Mouse (Mus musculus) C2C12 (cell line): ENCODE measurements around the gene Akap13. TPM values are rescaled to one million over a fixed set of nuclear protein-coding genes. Genes with fewer than 3 reads are reported as not detected.

ENCODE experiments used
- H3K27me3 ChIP-seq: one replicate; pipeline ENCODE4 v1.6.1; 2011; ENCODE audit not compliant: control insufficient read depth, insufficient read depth, insufficient read length
- H3K36me3 ChIP-seq: one replicate; pipeline ENCODE4 v1.6.1; 2011; ENCODE audit not compliant: control insufficient read depth, insufficient read depth
- H3K4me3 ChIP-seq: one replicate; pipeline ENCODE4 v1.5.1; 2011; ENCODE audit warnings: mild to moderate bottlenecking, control low read depth; ENCODE audit not compliant: poor library complexity, insufficient read depth, severe bottlenecking
- H3K79me2 ChIP-seq: one replicate; pipeline ENCODE4 v1.6.1; 2011; ENCODE audit not compliant: control insufficient read depth, insufficient read depth
- H3K79me3 ChIP-seq: one replicate; pipeline ENCODE4 v1.6.1; 2011; ENCODE audit warnings: low read depth, control low read depth
- H3ac ChIP-seq: one replicate; pipeline ENCODE3; 2011; ENCODE audit warnings: low read depth; ENCODE audit not compliant: control insufficient read depth, insufficient read length
- CEBPB ChIP-seq: IDR thresholded peaks from one replicate; pipeline ENCODE4 v1.6.1; 2011; ENCODE audit warnings: low read depth, mild to moderate bottlenecking, control low read depth, moderate library complexity
- CTCF ChIP-seq: IDR thresholded peaks from one replicate; pipeline ENCODE4 v1.5.1; 2011; ENCODE audit not compliant: control insufficient read depth, insufficient read depth, insufficient read length
- FOSL1 ChIP-seq: IDR thresholded peaks from one replicate; pipeline ENCODE4 v1.8.0; 2011; ENCODE audit warnings: mild to moderate bottlenecking, low read length; ENCODE audit not compliant: poor library complexity, insufficient read depth, severe bottlenecking
- MAX ChIP-seq: IDR thresholded peaks from one replicate; pipeline ENCODE4 v1.6.1; 2011; ENCODE audit warnings: mild to moderate bottlenecking, control low read depth
- MYOD1 ChIP-seq: IDR thresholded peaks from one replicate; pipeline ENCODE4 v1.6.1; 2011; ENCODE audit warnings: low read depth; ENCODE audit not compliant: control insufficient read depth, insufficient read length
- MYOG ChIP-seq: IDR thresholded peaks from one replicate; pipeline ENCODE4 v1.6.1; 2011; ENCODE audit not compliant: control insufficient read depth, insufficient read length; ENCODE audit errors: extremely low read depth
- USF1 ChIP-seq: IDR thresholded peaks from one replicate; pipeline ENCODE4 v1.6.1; 2011; ENCODE audit warnings: low read depth, mild to moderate bottlenecking, control low read depth, moderate library complexity
- polyA plus RNA-seq: library from polyadenylated mRNA; unstranded; fragments of >200 nt; fragmentation: generic; extraction: Trizol; gene quantifications from one replicate; pipeline ENCODE4 v1.2.1, GENCODE M21; 2012; ENCODE audit warnings: missing spikeins

Gene Akap13
- polyA plus RNA-seq, 1 experiment: 11.1 TPM

DNA sequence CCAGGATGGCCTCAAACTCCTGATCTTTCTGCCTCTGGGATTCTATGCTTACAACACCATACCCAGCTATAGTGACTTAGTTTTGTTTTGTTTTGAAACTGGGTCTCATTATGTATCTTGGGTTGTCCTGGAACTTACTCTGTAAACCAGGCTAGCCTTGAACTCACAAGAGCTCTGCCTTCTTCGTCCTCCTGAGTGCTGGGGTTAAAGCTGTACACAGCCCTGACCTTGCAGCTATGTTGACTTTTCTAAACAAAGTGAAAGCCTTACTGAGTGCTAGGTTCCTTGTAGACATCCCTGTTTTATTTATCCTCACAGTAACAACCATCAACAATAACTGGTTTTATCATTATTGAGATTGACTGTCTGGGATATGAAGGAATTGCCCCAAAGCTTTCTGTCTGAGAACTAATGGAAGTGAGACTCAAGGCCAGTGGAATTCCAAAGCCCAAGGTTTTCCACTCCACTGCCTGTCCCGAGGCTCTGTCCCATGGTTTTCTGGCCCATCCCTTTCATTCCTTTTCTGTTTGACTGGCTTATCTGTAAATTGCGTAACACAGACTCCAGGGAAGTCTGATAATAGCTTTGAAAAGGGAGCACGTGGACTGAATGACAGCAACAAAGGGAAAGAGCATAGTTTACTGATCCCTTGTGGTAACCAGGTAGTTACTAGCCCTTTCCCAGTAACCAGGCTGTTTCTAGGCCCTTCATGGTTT, 40.0 kb upstream of the Akap13 start:
- H3K79me2 ChIP-seq: no peaks in the 10 kb centered on the region
- no peak overlapping the region for H3K4me3 ChIP-seq
- TF ChIP-seq CEBPB (peak; percentile 74), FOSL1 (no peak), CTCF (no peak), MYOG (no peak), MYOD1 (no peak), MAX (no peak), USF1 (peak; percentile 0)
- H3K36me3 ChIP-seq: no peaks in the 10 kb centered on the region
- H3K79me3 ChIP-seq: no peaks in the 10 kb centered on the region
- H3K27me3 ChIP-seq: no peaks in the 10 kb centered on the region
- H3ac ChIP-seq: no peak overlapping the region

DNA sequence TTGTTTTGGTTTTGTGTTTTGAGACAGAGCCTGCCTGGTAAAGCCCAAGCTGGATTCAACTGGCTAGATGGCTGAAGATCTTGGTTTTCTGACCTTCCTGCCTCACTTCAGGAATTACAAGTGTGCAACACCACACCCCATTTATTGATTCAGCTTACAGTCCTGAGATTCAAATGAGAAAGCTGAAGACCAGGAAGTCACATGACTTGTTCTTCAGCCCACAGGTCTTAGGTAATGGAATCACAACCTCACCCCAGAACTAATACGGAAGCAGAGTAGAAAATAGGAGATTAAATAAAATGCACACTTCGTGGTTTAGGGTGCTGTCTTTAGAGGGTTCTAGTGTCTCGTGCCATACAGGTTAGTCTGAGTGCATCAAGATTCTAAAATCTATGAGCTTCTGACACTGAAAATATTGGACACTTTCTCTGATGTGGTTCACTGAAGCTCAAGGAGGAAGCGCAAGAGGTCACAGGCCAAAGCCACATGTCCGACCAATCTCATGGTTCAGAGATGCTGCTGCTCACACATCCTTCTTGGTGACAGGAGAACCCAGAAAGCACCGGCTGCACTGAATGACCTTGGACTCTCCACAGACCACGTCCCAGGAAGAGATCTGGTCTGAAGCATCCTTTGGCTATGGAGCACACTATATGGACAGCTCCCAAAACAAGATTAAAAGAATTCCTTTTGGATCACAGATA, 39.3 kb upstream of the Akap13 start:
- no peak overlapping the region for H3K4me3 ChIP-seq
- H3K79me2 ChIP-seq: no peaks in the 10 kb centered on the region
- TF ChIP-seq CTCF (no peak), MYOD1 (no peak)

DNA sequence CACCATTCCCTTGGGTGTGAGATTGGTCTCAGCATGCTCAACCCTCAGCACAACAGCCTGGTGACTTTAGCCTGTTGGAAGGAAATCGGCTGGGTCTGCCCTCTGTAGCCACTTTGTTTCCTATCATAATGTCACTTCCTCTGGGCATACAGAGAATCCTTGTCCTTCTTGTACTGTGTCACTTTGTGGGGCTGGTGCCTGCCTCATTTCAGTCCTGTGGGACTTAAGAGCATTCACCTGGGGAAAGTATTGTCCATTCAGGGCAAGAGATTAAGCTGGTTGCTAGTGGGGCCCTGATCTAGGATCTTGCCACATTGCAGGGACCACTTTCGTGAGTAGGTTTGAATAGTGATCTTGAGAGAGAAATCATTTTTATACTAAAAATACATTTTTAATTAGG, 34.4 kb upstream of the Akap13 start:
- Histone ChIP-seq H3K79me3 (no peaks in the 10 kb centered on the region), H3K79me2 (no peaks in the 10 kb centered on the region), H3K27me3 (no peaks in the 10 kb centered on the region), H3K36me3 (no peaks in the 10 kb centered on the region), H3ac (no peak overlapping the region), H3K4me3 (no peak overlapping the region)
- TF ChIP-seq MYOG (no peak), USF1 (no peak), CTCF (no peak), MAX (no peak), MYOD1 (no peak), CEBPB (no peak), FOSL1 (no peak)

More for the DNA sequence above, 39.3 kb upstream of the Akap13 start:
- Histone ChIP-seq H3ac (no peak overlapping the region), H3K27me3 (no peaks in the 10 kb centered on the region), H3K36me3 (no peaks in the 10 kb centered on the region), H3K79me3 (no peaks in the 10 kb centered on the region)

DNA sequence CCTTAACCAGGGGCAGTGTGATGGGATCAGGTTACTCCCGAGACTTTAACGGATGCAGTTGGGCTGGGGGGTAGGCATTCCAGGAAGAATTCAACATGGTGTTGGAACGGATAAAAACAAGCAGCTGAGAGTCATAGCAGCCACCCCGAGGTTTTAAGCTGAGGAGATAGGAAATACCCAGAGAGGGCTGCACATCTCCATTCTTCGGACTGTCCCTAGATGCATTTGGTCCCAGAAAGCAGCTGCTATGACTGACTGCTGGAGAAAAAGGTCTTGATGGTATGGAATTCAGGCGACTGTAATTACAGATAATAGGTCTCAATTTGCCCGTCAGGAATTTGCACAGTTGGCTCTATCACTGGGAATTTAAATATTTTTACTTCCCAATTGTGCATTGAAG, 31.2 kb upstream of the Akap13 start:
- Histone ChIP-seq H3K79me2 (no peaks in the 10 kb centered on the region), H3ac (no peak overlapping the region), H3K79me3 (no peaks in the 10 kb centered on the region), H3K27me3 (no peaks in the 10 kb centered on the region), H3K36me3 (no peaks in the 10 kb centered on the region), H3K4me3 (no peak overlapping the region)
- TF ChIP-seq CEBPB: no peak
- no peak for TF ChIP-seq MYOG
- TF ChIP-seq FOSL1: no peak
- no peak for TF ChIP-seq CTCF
- TF ChIP-seq MYOD1: no peak
- TF ChIP-seq USF1: no peak
- TF ChIP-seq MAX: no peak

DNA sequence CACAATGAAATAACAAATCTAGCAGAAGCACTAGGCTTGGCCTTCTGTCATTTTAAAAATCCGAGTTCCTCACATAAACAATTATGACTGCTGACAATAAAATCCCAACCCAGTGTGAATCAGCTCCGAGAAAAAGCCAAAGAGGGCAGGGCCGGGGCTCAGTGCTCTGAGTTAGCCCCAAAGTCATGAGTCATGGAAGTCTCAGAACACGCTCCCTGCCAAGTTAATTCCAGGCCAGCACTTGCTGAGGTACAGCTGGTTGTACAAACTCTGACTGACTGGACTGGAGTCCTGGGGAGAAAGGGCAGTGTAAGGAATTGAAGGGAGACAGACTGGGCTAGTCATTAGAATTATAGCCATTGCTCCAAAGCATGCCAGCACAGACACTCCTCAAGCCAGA, 28.0 kb upstream of the Akap13 start:
- Histone ChIP-seq H3K36me3 (no peaks in the 10 kb centered on the region), H3ac (no peak overlapping the region), H3K79me2 (no peaks in the 10 kb centered on the region), H3K4me3 (no peak overlapping the region), H3K27me3 (no peaks in the 10 kb centered on the region), H3K79me3 (no peaks in the 10 kb centered on the region)
- TF ChIP-seq MAX (peak; percentile 31), CEBPB (no peak), USF1 (no peak), MYOG (no peak), FOSL1 (peak; percentile 83), MYOD1 (peak; percentile 19), CTCF (no peak)

DNA sequence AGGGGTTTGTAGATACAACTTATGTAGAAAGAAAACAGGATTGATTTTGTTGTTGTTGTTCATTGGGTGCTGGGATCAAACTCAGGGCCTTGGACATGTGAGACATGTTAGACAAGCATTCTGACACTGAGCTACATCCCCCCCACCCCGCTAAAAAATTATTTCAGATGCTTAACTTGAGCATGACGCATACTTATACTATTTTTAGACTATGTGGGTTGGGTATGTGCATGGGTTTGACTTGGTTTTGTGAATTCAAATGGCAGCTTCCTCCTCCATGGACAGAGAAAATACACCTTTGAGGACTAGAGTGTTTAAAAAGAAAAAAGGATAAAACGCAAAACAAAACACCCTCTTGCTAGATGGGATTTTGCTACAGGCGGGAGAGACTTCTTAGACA, 26.4 kb upstream of the Akap13 start:
- H3K27me3 ChIP-seq: no peaks in the 10 kb centered on the region
- H3K79me3 ChIP-seq: no peaks in the 10 kb centered on the region
- H3K4me3 ChIP-seq: no peak overlapping the region
- no peak for TF ChIP-seq CEBPB
- TF ChIP-seq MYOD1: no peak
- TF ChIP-seq FOSL1: no peak
- no peak for TF ChIP-seq MAX
- no peak for TF ChIP-seq CTCF
- TF ChIP-seq USF1: no peak
- H3ac ChIP-seq: no peak overlapping the region
- H3K79me2 ChIP-seq: no peaks in the 10 kb centered on the region
- no peaks in the 10 kb centered on the region for H3K36me3 ChIP-seq
